Mouse (Mus musculus): ENCODE results near the gene Rnf220. TPM values are rescaled to one million over a fixed set of nuclear protein-coding genes. Genes with fewer than 3 reads are reported as not detected.

The Rnf220 gene
- total RNA-seq, 2 experiments from 2014 or later = 31.6 to 35.3 TPM

- DNase-seq = no peak
- intact Hi-C loops (cut with DNase I) = loop anchor here (5.0 kb wide), 1 partner anchor 43 kb away; no protein-coding TSS in a partner anchor
Observed at GRCm38 (mm10) chr4:117314849-117315500, 181.9 kb downstream of the Rnf220 start.

- intact Hi-C loops (cut with DNase I) = loop anchor here (5.0 kb wide), 1 partner anchor 41 kb away; no protein-coding TSS in a partner anchor
- peak; percentile 29 to 33 for DNase-seq
Observed at GRCm38 (mm10) chr4:117313085-117313424, 183.8 kb downstream of the Rnf220 start.

DNA sequence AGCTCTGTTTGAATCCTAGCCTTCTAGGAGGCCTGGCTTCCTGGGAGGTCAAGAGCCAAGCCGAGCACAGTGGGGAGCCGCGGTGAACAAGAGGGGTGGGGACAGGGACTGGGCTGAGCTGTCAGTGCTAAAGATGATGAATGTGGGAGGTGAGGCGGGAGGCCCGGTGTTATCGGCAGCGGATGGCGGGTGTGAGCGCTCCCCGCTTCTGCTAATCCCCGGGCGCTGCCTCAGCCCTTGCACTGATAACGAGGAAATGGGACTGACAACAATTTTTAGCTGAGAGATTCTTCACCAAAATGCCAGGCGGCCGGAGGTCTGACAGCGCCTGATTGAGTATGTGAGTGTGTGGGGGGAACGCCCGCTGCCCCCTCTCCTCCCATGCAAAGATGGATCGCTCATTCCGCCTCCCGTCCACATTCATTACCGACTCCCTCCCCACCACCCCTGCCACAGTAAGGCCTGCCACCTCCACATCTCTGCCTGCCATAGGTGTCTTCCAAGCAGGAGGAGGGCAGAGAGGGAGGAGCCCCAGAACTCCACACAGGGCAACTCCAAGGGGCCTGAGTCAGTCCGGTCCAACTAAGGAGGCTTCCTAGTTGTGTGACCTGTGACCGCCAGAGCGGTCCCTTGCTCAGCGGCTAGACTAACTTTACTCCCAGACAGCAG lies 184.3 kb downstream of the Rnf220 start:
- no peak for DNase-seq
- intact Hi-C loops (cut with DNase I) = loop anchor here (5.0 kb wide), 1 partner anchor 40 kb away; no protein-coding TSS in a partner anchor

DNA sequence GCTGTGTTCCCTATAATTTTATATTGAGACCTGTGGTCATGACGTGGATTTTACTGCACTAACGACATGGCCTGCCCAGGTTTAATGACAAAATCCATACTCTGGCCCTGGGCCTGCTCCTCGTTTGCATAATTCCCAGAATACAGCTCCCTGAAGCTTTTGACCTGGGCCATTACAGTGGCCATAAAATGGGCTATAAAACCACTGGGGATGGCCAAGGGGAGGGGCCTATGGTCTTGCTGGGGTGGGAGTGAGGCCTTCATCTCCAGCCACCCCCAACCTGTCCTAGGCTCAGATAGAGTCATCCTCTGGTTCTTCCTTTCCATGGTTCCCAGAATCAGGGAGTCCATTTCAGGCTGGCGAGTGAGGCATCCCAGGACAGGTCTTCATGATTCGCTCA lies 185.0 kb downstream of the Rnf220 start:
- no peak for DNase-seq
- intact Hi-C loops (cut with DNase I) = loop anchor here (5.0 kb wide), 1 partner anchor 40 kb away; no protein-coding TSS in a partner anchor

- no peak for DNase-seq
- intact Hi-C loops (cut with DNase I) = no loop called here
Observed at GRCm38 (mm10) chr4:117309427-117309826, 187.4 kb downstream of the Rnf220 start.

- intact Hi-C loops (cut with DNase I) = no loop called here
- no peak for DNase-seq
Observed at GRCm38 (mm10) chr4:117307270-117307669, 189.6 kb downstream of the Rnf220 start.

DNA sequence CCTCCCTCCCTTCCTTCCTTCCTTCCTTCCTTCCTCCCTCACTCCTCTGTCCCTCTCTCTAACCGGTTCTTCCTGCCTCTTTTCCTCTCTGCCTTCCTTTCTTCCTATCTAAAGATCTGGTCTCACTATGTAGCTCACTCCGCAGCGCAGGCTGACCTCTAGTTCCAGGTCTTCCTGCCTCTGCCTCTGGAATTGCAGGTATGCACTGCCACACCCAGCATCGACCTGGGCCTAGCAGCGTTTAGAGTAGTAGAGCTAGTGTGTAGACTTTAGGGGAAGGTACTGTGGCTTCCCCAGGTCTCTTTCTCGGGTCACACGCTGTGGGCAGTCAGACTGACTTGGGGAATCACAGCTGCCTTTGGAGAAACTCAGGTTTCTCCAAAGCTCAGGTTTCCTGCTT lies 191.4 kb downstream of the Rnf220 start:
- intact Hi-C loops (cut with DNase I) = no loop called here
- no peak for DNase-seq

DNA sequence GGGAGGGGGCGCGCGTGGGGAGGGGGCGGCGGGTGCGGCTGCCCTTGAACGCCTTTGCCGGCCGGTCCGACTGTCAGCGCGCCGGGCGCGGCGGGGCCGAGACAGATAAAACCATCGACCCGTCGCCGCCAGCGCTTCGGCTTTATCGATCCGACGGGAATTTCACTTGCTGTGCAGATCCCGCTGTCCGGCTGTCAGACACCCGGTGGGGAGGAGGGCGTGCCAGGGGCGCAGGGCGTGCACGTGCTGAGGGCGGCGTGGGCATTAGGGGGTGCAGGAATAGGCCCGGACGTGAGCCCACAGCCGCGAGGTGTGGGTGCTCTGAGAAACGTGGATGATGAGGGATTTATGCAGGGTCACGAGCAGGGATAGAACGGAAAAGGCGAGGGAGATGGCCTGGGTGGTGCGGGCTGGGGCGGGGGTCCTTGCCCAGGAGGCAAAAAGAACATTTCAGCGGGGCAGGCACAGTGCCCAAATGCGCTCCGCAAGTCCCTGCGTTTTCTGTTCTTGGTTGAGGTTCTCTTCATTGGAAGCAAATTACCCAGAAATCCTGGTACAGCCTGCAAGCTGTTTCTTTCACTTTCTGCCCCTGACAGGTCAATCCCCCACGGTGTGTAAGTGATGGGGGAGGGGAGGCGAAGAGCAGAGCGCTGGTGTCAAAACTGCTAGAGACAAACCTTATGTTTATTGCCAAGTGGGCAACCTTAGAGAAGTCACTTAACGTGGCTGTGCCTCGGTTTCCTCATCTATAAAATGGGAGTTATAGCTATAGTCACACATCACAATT lies 192.4 kb downstream of the Rnf220 start:
- intact Hi-C loops (cut with DNase I) = no loop called here

DNA sequence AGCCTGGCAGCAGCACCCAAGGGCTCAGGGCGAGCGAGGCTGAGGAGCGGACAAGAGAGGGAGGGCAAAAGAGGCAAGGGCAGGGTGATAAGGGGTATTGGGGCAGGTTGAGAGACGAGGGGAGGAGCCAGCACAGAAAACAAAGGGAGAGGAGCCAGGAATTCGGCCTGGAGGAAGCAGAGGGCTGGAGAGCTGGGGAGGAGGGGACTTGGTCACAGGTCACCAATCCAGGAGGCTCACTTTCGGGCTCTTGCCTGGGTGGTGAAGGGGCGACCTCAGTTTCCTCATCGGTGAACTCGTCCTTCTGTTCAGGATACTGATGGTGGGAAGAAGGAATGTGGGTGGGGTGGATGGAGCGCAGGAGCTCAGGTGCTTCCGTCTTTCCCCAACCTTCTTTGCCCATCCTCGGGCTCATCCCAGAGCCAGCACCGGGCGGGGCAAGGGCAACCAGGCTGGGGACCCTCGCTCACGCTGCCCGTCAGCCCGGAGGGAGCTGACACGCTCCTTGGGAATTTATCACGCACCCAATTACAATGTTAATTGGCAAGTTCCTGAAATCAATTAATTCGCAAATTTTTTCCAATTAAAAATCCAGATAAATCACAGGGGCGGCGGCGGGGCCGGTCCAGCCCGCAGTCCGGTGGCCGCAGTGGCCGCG lies 193.1 kb downstream of the Rnf220 start:
- DNase-seq = no peak
- intact Hi-C loops (cut with DNase I) = no loop called here

More for the DNA sequence above, 192.4 kb downstream of the Rnf220 start:
- no peak for DNase-seq

- no peak for DNase-seq
Observed at GRCm38 (mm10) chr4:117302027-117302806, 194.6 kb downstream of the Rnf220 start.

DNA sequence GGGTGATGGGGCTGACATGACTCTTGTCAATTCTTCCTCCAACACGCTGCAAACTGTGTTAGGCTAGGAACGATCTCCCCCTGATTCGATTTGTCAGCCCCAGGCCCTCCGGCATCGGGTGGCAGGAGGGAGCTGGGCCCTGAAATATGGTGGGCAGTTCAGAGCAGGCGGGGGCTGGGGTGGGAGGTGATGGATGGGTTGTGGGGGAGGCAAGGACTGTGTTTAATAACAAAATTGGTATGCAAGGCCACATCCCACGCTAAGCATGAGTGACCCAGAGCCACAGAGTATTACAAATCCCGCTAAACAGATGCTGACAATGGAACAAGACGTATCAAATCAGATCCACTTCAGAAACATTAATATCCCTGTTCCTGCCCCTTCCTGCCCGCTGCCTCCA lies 196.9 kb downstream of the Rnf220 start:
- no peak for DNase-seq
- intact Hi-C loops (cut with DNase I) = no loop called here

More at GRCm38 (mm10) chr4:117302027-117302806, 194.6 kb downstream of the Rnf220 start:
- intact Hi-C loops (cut with DNase I) = no loop called here

DNA sequence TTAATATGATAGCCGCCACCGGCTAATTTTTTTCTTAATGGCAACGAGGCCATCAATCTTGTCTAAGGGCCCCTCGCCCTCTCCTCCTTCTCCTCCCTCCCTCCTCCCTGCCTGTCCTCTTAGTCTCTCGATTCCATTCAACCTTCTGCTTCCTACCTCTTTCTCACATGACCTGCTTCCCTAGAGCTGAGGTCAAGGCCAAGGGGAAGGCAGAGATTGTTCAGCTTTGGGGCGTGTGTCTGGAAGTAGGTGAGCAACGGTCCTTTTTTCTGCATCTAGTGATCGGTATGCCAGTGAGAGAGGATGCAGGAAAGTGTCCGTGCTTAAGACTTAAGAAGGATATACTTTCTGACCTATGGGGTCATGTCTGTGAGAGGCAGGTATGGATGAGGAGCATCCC lies 199.0 kb downstream of the Rnf220 start:
- intact Hi-C loops (cut with DNase I) = no loop called here

GRCm38 (mm10) chr4:117296849-117297593 lies 199.8 kb downstream of the Rnf220 start:
- intact Hi-C loops (cut with DNase I) = no loop called here

More for the DNA sequence above, 199.0 kb downstream of the Rnf220 start:
- no peak for DNase-seq

GRCm38 (mm10) chr4:117291696-117292095 lies 205.2 kb downstream of the Rnf220 start:
- no peak for DNase-seq
- intact Hi-C loops (cut with DNase I) = no loop called here

More at GRCm38 (mm10) chr4:117296849-117297593, 199.8 kb downstream of the Rnf220 start:
- DNase-seq = no peak

DNA sequence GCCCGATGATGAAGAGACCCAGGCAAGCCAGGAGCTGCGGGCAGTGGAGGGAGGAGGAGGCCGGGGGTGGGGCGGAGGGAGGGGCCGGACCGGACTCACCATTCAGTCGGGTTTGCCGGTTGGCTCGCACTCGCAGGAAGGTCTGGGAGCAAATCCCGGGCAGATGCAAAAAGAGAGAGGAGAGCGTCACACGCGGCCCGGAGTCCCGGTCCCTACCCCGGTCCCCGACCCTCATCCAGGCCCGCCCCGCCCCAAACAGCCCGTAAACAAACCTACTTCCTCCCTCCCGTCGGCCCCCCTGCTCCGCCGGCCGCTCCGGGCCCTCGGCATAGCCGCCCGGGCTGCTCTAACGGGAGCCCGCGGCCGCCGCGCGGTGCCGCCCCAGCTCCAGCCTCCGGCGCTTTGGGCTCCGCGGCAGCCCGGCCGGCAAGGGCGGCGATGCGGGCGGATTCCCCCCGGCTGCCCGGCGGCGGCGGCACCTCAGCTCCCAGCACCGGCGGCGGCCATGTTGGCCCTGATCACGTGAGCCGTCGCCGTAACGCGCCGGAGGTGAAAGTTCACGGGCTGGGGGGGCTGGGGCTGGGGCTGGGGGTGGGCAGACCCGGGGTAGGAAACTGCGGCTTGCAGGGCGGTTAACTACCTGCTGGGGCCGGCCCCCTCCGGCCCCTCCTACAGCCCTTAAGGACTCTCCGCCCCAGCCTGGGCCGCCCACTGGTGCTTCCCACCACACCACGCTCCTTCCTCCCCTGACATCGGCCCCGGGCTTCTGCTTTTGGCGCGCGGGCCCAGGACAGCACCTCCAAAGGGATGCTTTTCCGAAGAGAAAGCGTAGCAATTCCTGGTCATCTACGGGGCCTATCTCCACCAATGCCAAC lies 207.7 kb downstream of the Rnf220 start:
- intact Hi-C loops (cut with DNase I) = no loop called here

DNA sequence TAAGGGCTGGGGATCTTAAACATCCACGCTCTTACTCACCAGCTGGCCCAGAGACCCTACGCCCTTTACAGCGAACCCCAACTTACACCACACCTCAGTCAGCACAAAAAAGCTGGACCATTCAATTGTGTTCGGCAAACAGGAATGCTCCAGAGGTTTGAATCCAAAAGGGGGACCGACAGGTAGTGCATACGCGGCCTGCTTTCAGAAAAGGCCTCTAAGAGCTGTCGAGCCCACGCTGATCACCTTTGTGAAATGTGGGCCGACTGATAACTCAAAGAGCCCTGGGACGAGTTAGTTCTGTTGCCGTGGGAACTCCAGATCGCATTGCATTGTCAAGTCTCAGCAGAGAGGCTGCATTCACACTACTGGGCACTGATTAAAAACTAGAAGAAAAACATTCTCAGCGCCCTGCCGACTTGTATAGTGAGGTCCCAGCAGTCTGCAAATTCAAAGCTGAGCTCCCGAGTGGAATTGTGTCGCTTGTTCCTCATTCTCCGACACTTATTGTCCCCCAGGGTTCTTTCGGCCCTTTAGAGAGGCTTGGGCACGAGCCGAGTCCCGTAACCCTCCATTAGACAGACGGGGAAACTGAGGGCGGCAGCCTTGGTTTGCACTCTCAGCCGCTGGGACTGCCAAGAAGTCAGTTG lies 208.4 kb downstream of the Rnf220 start:
- intact Hi-C loops (cut with DNase I) = no loop called here
- no peak for DNase-seq

More for the DNA sequence above, 207.7 kb downstream of the Rnf220 start:
- DNase-seq = peak; percentile 80 to 82

- no peak for DNase-seq
- intact Hi-C loops (cut with DNase I) = no loop called here
Observed at GRCm38 (mm10) chr4:117284363-117284762, 212.5 kb downstream of the Rnf220 start.

Measured in heart, postnatal 14 days (tissue).